ENCODE assay signal across 32 mouse cellular contexts in the genomic region with DNA sequence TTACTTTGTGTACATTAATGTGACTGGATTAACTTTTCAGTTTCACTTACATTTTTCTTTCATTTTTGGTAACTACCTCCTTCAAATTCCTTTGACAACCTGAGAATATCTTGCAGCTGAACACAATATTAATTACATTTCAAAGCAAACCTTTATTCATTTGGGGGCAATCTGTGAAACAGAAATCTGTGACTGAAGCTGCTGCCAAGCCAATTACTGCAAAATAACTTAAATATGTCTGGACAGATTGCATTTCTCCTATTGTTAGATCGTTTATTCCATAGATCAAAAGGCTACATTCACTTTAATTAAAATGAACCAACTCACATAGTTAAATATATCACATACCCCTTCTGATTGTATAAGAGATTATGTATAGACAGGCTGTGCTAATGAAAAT.
"Had no signal": no experiment of that assay in that cellular context is flagged by ENCODE, and none has a peak within 500 bp of the region (broad histone marks: within the 10 kb centered on the region; RNA-seq: fewer than 3 reads in every experiment).

No protein-coding gene starts in this region.

- H3K9ac ChIP-seq: limb, embryonic 12.5 days; limb, embryonic 13.5 days; limb, embryonic 15.5 days; liver, embryonic 12.5 days; liver, embryonic 13.5 days; liver, embryonic 14.5 days; liver, embryonic 15.5 days; liver, postnatal 0 days; lung, embryonic 14.5 days; lung, embryonic 15.5 days; midbrain, embryonic 12.5 days; midbrain, embryonic 13.5 days; midbrain, embryonic 15.5 days; neural tube, embryonic 12.5 days had no signal

- H3K4me1 ChIP-seq: limb, embryonic 10.5 days; limb, embryonic 12.5 days; limb, embryonic 13.5 days; limb, embryonic 15.5 days; liver, embryonic 12.5 days; liver, embryonic 13.5 days; liver, embryonic 15.5 days; lung, embryonic 15.5 days; megakaryocyte, embryonic 14.5 days; midbrain, embryonic 10.5 days; midbrain, embryonic 12.5 days; midbrain, embryonic 13.5 days; midbrain, embryonic 15.5 days; neural tube, embryonic 12.5 days had no signal

- H3K4me3 ChIP-seq: limb, embryonic 10.5 days; limb, embryonic 12.5 days; limb, embryonic 13.5 days; limb, embryonic 15.5 days; liver, embryonic 12.5 days; liver, embryonic 13.5 days; liver, embryonic 15.5 days; lung, embryonic 15.5 days; megakaryocyte, embryonic 14.5 days; midbrain, embryonic 10.5 days; midbrain, embryonic 12.5 days; midbrain, embryonic 13.5 days; midbrain, embryonic 15.5 days; myocyte; neural tube, embryonic 12.5 days had no signal

- H3K27ac ChIP-seq: limb, embryonic 10.5 days; limb, embryonic 12.5 days; limb, embryonic 13.5 days; limb, embryonic 15.5 days; liver, embryonic 12.5 days; liver, embryonic 13.5 days; liver, embryonic 14.5 days; liver, embryonic 15.5 days; lung, embryonic 15.5 days; macrophage; midbrain, embryonic 10.5 days; midbrain, embryonic 12.5 days; midbrain, embryonic 13.5 days; midbrain, embryonic 15.5 days; neural tube, embryonic 12.5 days had no signal

- H3K27me3 ChIP-seq: limb, embryonic 12.5 days; limb, embryonic 13.5 days; limb, embryonic 15.5 days; liver, embryonic 12.5 days; liver, embryonic 13.5 days; liver, embryonic 15.5 days; lung, embryonic 15.5 days; megakaryocyte, embryonic 14.5 days; midbrain, embryonic 12.5 days; midbrain, embryonic 13.5 days; midbrain, embryonic 15.5 days; neural tube, embryonic 12.5 days had no signal

- ATAC-seq: liver, embryonic 12.5 days; liver, postnatal 0 days; lung, postnatal 0 days; midbrain, embryonic 13.5 days; midbrain, embryonic 15.5 days; midbrain, embryonic 16.5 days had no signal

- H3K9me3 ChIP-seq: limb, embryonic 10.5 days; limb, embryonic 12.5 days; limb, embryonic 13.5 days; limb, embryonic 15.5 days; liver, embryonic 12.5 days; liver, embryonic 13.5 days; liver, embryonic 15.5 days; lung, embryonic 15.5 days; megakaryocyte, embryonic 14.5 days; midbrain, embryonic 10.5 days; midbrain, embryonic 12.5 days; midbrain, embryonic 13.5 days; midbrain, embryonic 15.5 days; neural tube, embryonic 12.5 days had no signal

- H3K36me3 ChIP-seq: limb, embryonic 10.5 days; limb, embryonic 12.5 days; limb, embryonic 13.5 days; limb, embryonic 15.5 days; liver, embryonic 12.5 days; liver, embryonic 13.5 days; liver, embryonic 15.5 days; lung, embryonic 15.5 days; midbrain, embryonic 10.5 days; midbrain, embryonic 12.5 days; midbrain, embryonic 13.5 days; midbrain, embryonic 15.5 days; neural tube, embryonic 12.5 days had no signal

- DNase-seq: left cerebral cortex, postnatal 4 days; liver; liver, embryonic 13.5 days; liver, postnatal 0 days; lung, adult 18-20 months; lung, adult 2 months; lung, embryonic 14.5 days; lung, postnatal 10 days; lung, postnatal 14 days; lung, postnatal 36 days; lung, postnatal 4 days; midbrain, embryonic 14.5 days had no signal

- H3K4me2 ChIP-seq: limb, embryonic 12.5 days; limb, embryonic 13.5 days; limb, embryonic 15.5 days; liver, embryonic 11.5 days; liver, embryonic 12.5 days; liver, embryonic 13.5 days; liver, embryonic 15.5 days; lung, embryonic 14.5 days; lung, embryonic 15.5 days; midbrain, embryonic 11.5 days; midbrain, embryonic 12.5 days; midbrain, embryonic 13.5 days; midbrain, embryonic 15.5 days; neural tube, embryonic 12.5 days had no signal
